Mouse (Mus musculus): ENCODE measurements around the gene Dedd.

Dedd gene

DNA sequence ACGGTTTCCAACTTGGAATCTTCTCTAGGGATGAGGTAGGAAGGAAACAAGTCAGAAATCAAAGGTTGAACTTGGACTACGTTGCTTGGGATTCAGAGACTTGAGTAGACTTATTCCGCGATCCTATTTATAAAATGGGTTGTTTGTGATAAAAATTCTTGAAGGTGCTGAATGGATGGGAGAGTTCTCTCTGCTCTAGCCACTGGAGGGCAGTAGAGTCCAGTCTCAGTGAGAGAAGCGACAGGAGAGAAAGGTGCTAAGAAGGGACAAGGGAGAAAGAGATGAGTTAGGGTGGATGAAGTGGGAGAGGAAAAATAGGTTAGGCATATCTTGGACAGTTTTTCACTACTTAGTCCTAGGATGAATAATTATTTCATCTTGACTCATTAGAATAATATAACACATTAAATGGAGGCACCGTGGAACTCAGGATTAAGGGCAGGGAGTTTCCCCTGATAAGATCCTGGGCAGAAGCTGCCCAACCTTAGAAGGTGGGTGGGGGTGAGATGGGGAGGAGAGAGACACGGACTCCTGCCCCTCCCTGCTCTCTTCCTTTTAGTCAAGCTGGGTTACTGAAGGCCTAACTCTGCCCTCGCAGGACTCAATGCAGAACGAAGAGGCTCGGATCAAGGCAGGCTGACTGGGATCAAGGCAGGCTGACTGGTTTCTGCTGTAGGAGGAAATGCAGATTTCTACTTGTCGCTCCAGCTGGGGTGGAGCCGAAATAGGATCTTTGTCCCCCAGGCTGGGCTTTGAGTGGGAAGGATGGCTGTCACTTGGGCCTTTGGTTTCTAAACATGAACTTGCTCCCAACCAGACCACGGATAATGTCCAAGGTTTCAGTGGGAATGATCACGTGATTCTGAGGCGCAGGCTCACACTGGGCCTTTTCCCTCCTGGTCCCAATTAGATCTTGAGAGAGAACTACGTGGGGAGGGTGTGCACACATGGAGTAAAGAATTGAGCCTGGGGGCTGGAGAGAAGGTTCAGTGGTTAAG lies 32.5 kb downstream of the Dedd start:
- DNase-seq (ENCODE audit: low spot score), result peak; percentile 59

DNA sequence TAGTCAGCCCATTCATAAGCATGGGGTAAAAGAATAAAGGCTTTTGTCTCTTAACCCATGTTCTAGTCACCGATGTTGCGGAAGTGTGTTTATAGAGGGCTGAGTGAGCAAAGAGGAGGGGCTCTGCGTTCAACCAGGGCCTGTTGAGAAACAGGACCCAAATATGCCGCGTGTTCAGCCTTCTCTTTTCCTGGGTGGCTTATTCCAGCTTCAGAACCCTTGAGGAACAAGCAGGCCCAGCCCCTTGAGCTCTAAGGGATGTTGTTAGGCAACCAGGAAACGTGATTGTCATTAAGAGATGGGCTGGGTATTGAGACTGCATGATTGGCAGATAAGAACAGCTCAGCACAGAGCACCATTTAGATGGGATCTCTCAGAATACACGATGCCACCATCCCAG lies 37.0 kb downstream of the Dedd start:
- DNase-seq (ENCODE audit: low spot score), result no peak

GRCm38 (mm10) chr1:171369845-171370556 lies 41.1 kb downstream of the Dedd start, which contains the start of gene Nectin4:
Nectin4 (plus strand) TSS chr1:171370099.
- DNase-seq (ENCODE audit: low spot score), result no peak

DNA sequence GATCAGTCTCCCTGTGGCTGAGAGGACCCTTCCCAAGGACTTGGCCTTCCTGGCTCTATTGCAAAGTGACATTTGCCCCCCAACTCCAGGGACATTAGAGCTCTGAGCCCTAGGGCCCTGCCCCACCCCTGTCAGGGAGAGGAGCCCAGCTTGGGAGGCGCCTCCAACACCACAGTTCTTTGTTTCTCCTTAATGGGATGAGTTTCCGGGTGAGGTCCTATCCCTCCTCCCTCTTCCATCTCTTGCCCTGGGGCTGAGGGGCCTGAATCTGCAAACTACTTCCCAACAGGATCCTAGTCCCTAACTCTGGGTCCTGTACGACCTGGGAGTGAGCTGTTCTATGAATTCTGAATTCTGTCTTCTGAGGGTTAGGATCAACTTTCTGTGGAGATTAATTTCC lies 43.9 kb downstream of the Dedd start:
- no peak for DNase-seq (ENCODE audit: low spot score)

- no peak for DNase-seq (ENCODE audit: low spot score)
Measured at GRCm38 (mm10) chr1:171373946-171374345, 45.0 kb downstream of the Dedd start.

DNA sequence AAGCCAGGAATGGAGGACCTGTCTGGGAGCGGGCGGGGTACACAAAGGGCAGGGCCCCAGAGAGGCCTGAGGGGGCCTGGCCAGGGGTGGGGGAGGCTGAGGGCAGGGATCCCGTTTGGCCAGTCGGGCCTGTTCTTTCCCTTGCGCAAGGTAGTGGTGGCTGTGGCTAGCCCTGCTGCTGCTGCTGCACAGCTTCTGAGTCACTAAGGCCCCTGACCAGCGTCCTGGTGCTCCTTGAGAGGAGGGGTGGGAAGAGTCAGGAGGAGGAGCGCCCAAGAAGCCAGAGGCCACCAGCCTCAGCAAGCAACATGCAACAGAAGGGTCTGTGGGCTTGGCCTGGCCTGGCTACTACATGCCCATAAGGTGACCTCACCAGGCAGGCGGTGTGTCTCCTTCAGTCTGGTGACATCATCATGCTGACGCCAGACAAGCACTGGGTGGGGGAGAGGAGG lies 46.7 kb downstream of the Dedd start:
- no peak for DNase-seq (ENCODE audit: low spot score)

GRCm38 (mm10) chr1:171378298-171378697 lies 49.4 kb downstream of the Dedd start:
- DNase-seq (ENCODE audit: low spot score), result no peak

GRCm38 (mm10) chr1:171379935-171380599 lies 51.1 kb downstream of the Dedd start:
- peak; percentile 59 for DNase-seq (ENCODE audit: low spot score)

DNA sequence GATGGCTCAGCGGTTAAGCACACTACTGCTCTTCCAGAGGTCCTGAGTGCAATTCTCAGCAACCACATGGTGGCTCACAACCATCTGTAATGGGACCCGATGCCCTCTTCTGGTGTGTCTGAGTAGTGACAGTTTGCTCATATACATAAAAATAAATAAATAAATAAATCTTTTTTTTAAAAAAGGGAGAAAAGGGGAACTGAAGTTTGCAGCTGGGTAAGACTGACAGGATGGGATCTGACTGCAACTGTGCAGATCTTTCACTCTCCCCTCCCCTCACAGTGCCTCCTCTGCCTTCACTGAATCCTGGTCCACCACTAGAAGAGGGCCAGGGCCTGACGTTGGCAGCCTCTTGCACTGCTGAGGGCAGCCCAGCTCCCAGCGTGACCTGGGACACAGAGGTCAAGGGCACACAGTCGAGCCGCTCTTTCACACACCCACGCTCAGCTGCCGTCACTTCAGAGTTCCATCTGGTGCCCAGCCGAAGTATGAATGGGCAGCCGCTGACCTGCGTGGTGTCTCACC lies 53.2 kb downstream of the Dedd start:
- no peak for DNase-seq (ENCODE audit: low spot score)

DNA sequence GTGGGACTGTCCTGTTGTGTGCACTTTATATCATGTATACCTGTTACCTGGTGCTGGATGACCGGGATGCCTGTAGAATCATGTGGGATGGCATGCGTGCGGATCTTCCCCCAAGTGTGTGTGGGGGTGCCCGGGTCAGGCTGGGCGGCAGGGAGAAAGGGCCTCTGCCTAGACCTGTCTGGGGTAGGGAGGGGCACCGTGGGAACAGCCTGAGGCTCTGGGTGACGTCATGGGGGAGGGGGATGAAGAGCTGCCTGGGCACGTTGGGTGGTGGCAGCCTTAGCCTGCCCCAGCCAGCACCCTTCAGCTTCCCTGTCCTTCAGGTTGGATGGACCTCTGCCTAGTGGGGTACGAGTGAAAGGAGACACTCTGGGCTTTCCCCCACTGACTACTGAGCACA lies 55.4 kb downstream of the Dedd start:
- no peak for DNase-seq (ENCODE audit: low spot score)

DNA sequence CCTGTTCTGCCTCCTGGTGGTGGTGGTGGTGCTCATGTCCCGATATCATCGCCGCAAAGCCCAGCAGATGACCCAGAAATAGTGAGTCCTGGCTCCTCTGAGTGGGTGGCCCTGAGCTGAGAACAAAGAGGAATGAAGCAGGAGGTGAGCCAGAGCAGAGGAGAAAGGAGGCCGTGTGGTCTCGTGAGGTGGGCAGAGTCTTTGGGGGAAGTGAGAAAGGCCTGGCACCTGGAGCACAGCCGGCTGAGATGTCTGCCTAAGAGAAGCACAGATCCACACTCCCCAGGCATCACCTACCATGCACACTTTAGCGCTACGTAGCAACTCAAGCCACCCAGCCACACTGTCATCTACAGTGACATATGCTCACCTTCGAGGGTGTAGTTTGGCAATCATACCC lies 56.2 kb downstream of the Dedd start:
- no peak for DNase-seq (ENCODE audit: low spot score)

- no peak for DNase-seq (ENCODE audit: low spot score)
Measured at GRCm38 (mm10) chr1:171387099-171387498, 58.2 kb downstream of the Dedd start.

- DNase-seq (ENCODE audit: low spot score), result no peak
Measured at GRCm38 (mm10) chr1:171388376-171389102, 59.6 kb downstream of the Dedd start, which contains the start of gene Arhgap30. Arhgap30 (plus strand) TSS chr1:171388954.

DNA sequence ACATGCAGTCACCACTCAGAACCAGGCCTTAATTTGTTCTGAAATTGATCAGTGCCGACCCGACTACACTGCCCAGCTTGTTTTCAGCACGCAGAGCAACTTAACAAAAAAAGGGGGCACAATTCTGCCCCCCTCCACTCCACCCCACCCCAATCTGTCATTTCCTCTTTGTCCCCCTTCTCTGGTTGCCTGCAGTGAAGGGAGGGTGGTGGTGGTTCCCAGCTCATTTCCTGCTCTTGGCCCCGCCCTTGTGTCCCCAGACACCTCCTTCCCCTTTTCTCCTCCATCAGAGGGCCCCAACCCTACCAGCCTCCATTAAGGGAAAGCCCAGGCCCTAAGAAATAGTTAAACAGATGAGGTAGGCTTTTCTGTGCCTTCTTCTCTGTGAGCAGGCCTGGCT lies 61.2 kb downstream of the Dedd start:
- DNase-seq (ENCODE audit: low spot score), result no peak
